9 mouse cellular contexts compared by ENCODE assay signal in the genomic region with DNA sequence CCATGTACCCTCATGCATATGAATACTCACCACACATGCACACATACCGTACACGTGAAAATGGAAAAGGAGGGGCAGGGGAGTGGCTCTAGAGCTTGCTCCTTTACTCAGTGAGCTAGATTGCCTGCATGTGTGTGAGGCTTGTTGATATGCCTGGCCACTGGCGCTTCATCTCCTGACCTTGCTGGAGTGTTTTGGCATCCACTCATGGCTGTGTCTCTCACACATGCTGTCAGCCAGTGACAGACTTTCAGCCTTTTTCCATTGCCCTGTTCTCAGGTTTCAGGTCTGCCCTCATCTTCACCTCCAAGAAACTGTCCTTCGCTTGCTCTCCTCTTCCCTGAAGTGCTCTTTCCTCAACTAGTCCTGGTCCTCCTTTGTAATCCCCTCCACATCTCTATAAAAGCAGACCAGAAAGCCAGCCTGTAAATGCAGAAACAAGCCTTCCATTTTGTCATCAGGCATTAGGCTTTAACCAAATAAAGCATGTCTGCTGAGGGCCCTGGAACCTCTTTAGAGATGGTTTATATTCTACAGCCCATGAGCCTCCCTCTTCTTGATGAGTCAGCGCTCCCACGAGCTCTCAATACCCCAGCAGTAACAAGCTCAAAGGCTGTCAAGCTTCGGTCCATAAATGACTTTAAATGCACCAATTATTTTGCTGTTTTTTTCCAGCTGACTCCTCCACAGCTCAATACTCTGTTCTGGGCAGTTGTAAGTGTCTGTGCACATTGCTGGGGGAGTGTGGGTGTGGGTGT. TPM values are rescaled to one million over a fixed set of nuclear protein-coding genes. Genes with fewer than 3 reads are reported as not detected.
DNase-seq lines count a peak whose midpoint lies in the region; ATAC-seq lines count a peak whose summit lies in the region.
"Had no signal": no experiment of that assay in that cellular context is flagged by ENCODE, and none has a peak within 500 bp of the region (broad histone marks: within the 10 kb centered on the region; RNA-seq: fewer than 3 reads in every experiment).

No protein-coding gene starts in this region.

- no peaks in the 10 kb centered on the region for H3K9me3 ChIP-seq in heart, embryonic 12.5 days (replicated peaks)
- H3K9me3 ChIP-seq in midbrain, embryonic 15.5 days = no peaks in the 10 kb centered on the region

- H3K4me2 ChIP-seq in heart, embryonic 12.5 days = no peak overlapping the region
- peak overlapping the region; percentile 51 for H3K4me2 ChIP-seq in midbrain, embryonic 15.5 days

- intact Hi-C loops in heart, postnatal 25 days (cut with DNase I) = loop anchor here (5.0 kb wide), 1 partner anchor 46 kb away; no protein-coding TSS in a partner anchor

- peak overlapping the region; percentile 60 for H3K27ac ChIP-seq in heart, embryonic 12.5 days (ENCODE audit: poor library complexity, severe bottlenecking)
- peak overlapping the region; percentile 78 for H3K27ac ChIP-seq in midbrain, embryonic 15.5 days
- H3K27ac ChIP-seq: macrophage had no signal

- H3K4me1 ChIP-seq in heart, embryonic 12.5 days (replicated peaks) = peaks cover 38% of the 10 kb centered on the region
- H3K4me1 ChIP-seq in midbrain, embryonic 15.5 days = peaks cover 34% of the 10 kb centered on the region

- no peak overlapping the region for H3K9ac ChIP-seq in heart, embryonic 12.5 days
- no peak overlapping the region for H3K9ac ChIP-seq in midbrain, embryonic 15.5 days

- peak; percentile 96 for DNase-seq in heart, adult 11 months
- no peak for DNase-seq in heart, postnatal 25 days (ENCODE audit: low spot score)
- DNase-seq in adrenal gland, postnatal 25 days = peak; percentile 16
- no peak for DNase-seq in spleen, postnatal 14 days (ENCODE audit: low spot score in 2 of 2)
- DNase-seq in cerebellum, adult 18-20 months = no peak
- no peak for DNase-seq in cerebellum, adult 11 months

- 49% methylated on average over 7 of the region's 7 CpGs for WGBS in heart, embryonic 12.5 days
- WGBS in midbrain, embryonic 15.5 days = 51% methylated on average over 7 of the region's 7 CpGs

- H3K4me3 ChIP-seq in heart, embryonic 12.5 days = no peak overlapping the region
- H3K4me3 ChIP-seq in midbrain, embryonic 15.5 days = no peak overlapping the region

- no peak for ATAC-seq in heart, embryonic 12.5 days (ENCODE audit: insufficient number of reproducible peaks, low FRiP score)
- ATAC-seq in midbrain, embryonic 15.5 days (replicated peaks) = no peak

- H3K27me3 ChIP-seq in heart, embryonic 12.5 days (replicated peaks) = no peaks in the 10 kb centered on the region
- no peaks in the 10 kb centered on the region for H3K27me3 ChIP-seq in midbrain, embryonic 15.5 days (replicated peaks)

- no peaks in the 10 kb centered on the region for H3K36me3 ChIP-seq in heart, embryonic 12.5 days
- H3K36me3 ChIP-seq in midbrain, embryonic 15.5 days (replicated peaks) = no peaks in the 10 kb centered on the region

RNA-seq across cellular contexts. Expression of a gene that starts 35.2 kb away (rescaled TPM):
- total RNA-seq in heart, postnatal 25 days (2021) = 10 to 100 TPM; 40.7 to 45.0 TPM
- 56.7 and 63.5 TPM in 2 replicates for total RNA-seq in adrenal gland, postnatal 25 days (2021)
- 41.8 and 43.6 TPM in 2 replicates for polyA plus RNA-seq in heart, embryonic 12.5 days (2016; fragmentation: Nextera tagmentation; extraction: Ambion mirVana)
- polyA plus RNA-seq in midbrain, embryonic 15.5 days (2015; fragmentation: Nextera tagmentation; extraction: Ambion mirVana) = 49.2 and 53.9 TPM in 2 replicates

Comparison
In these comparisons a context has a peak if more than half of its experiments do, and no peak if none do; other contexts are left out.
1. DNase-seq: peak in heart, adult 11 months (single experiment) and adrenal gland, postnatal 25 days (single experiment); none in heart, postnatal 25 days (single experiment), spleen, postnatal 14 days (0 of 2), cerebellum, adult 18-20 months (0 of 2) and cerebellum, adult 11 months (single experiment).